Mouse (Mus musculus): ENCODE measurements at regions not wholly inside any gene's neighbourhood (a gene's known extent, or its start where the extent isn't known, plus 50 kb on each side); places are given as distances from the start of the nearest gene placed in this dataset.

DNA sequence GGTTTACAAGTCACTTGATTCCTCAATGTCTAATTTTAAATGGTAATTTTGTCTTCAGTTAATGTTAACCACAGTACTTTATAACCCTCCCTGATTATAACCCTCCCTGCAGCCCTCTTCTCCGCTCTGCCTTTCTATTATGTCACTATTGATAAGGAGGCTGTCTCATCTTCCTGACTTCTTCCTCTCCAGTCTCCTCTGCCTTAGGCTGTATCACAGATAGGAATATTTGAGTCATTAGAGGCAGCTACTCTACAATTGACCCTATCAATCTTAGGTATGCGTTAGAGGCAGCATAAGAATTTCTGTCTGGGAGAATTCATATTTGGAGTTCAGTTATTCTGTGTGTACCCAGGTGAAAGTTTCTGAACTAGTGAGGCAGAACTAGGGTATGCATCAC, 118.3 kb downstream of the Slc5a7 start:
- Histone ChIP-seq H3K4me1 (ENCODE audit: insufficient read depth, low read length) (no peaks in the 10 kb centered on the region), H3K27me3 (ENCODE audit: insufficient read depth, low read length) (no peaks in the 10 kb centered on the region), H3K4me3 (ENCODE audit: low read depth, low read length) (no peak overlapping the region), H3K9me3 (ENCODE audit: low read length) (no peaks in the 10 kb centered on the region), H3K27ac (ENCODE audit: low read depth, low read length) (no peak overlapping the region), H3K9ac (replicated peaks; ENCODE audit: low read length, poor library complexity, severe bottlenecking) (no peak overlapping the region), H3K4me2 (ENCODE audit: low read depth, low read length, poor library complexity, severe bottlenecking) (no peak overlapping the region), H3K36me3 (ENCODE audit: insufficient read depth, low read length) (no peaks in the 10 kb centered on the region)
- no peak for TF ChIP-seq CTCF (IDR thresholded peaks at IDR 0.05)
- DNase-seq (ENCODE audit: low spot score) (no peak), ATAC-seq (ENCODE audit: low FRiP score) (peak; percentile 56)
- 82% methylated on average over 2 of the region's 2 CpGs for WGBS

DNA sequence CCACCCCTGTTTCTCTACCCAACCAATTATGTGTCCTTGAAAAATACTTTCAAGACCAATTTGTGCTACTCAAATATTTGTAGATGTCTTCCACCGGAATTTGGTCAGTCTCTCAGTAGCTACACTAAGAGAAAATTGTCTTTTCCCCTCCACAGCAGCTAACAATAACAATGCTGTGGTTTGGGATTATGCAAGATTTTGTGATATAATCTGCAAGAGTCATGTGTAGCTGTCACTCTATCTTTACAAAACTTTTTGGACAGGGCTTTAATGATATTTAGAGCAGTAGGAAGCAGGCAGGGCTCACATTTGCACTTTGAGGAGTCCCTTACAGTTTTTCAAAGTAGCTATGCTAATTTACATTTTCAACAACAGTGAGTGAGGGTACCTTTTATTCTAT, 128.1 kb downstream of the Slc5a7 start:
- 79% methylated on average over 1 of the region's 1 CpGs for WGBS
- no peak overlapping the region for H3K27ac ChIP-seq (ENCODE audit: low read depth, low read length)
- ATAC-seq (ENCODE audit: low FRiP score) (no peak), DNase-seq (ENCODE audit: low spot score) (no peak)
- H3K27me3 ChIP-seq (ENCODE audit: insufficient read depth, low read length), result no peaks in the 10 kb centered on the region
- H3K36me3 ChIP-seq (ENCODE audit: insufficient read depth, low read length), result no peaks in the 10 kb centered on the region
- no peak overlapping the region for H3K4me3 ChIP-seq (ENCODE audit: low read depth, low read length)
- no peak overlapping the region for H3K9ac ChIP-seq (replicated peaks; ENCODE audit: low read length, poor library complexity, severe bottlenecking)
- no peaks in the 10 kb centered on the region for H3K4me1 ChIP-seq (ENCODE audit: insufficient read depth, low read length)
- no peak overlapping the region for H3K4me2 ChIP-seq (ENCODE audit: low read depth, low read length, poor library complexity, severe bottlenecking)
- no peak for TF ChIP-seq CTCF (IDR thresholded peaks at IDR 0.05)
- H3K9me3 ChIP-seq (ENCODE audit: low read length), result no peaks in the 10 kb centered on the region

DNA sequence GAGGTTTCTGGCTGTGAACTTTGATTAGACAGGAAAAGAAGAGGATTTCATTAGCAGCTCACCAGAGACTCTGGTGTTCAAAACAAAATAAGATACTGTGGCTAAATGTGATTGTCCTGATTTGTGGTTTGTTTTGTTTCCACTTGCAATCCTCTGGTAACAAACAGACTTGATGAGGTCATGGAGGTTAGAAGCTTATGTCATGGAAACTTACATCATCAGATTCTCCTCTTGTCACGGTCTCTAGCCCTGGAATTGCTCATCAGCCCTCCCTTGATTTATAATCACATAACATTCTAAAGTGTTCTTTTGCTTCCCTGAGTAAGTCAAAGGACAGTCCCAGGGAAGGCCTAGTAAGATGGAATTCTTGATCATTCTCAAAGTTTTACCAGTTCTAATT, 130.8 kb downstream of the Slc5a7 start:
- Histone ChIP-seq H3K4me2 (ENCODE audit: low read depth, low read length, poor library complexity, severe bottlenecking) (no peak overlapping the region), H3K36me3 (ENCODE audit: insufficient read depth, low read length) (no peaks in the 10 kb centered on the region), H3K4me1 (ENCODE audit: insufficient read depth, low read length) (no peaks in the 10 kb centered on the region), H3K9me3 (ENCODE audit: low read length) (no peaks in the 10 kb centered on the region), H3K9ac (replicated peaks; ENCODE audit: low read length, poor library complexity, severe bottlenecking) (no peak overlapping the region), H3K27ac (ENCODE audit: low read depth, low read length) (no peak overlapping the region), H3K27me3 (ENCODE audit: insufficient read depth, low read length) (no peaks in the 10 kb centered on the region), H3K4me3 (ENCODE audit: low read depth, low read length) (no peak overlapping the region)
- no peak for DNase-seq (ENCODE audit: low spot score)
- ATAC-seq (ENCODE audit: low FRiP score), result no peak
- WGBS, result 37% methylated on average over 1 of the region's 1 CpGs
- no peak for TF ChIP-seq CTCF (IDR thresholded peaks at IDR 0.05)

DNA sequence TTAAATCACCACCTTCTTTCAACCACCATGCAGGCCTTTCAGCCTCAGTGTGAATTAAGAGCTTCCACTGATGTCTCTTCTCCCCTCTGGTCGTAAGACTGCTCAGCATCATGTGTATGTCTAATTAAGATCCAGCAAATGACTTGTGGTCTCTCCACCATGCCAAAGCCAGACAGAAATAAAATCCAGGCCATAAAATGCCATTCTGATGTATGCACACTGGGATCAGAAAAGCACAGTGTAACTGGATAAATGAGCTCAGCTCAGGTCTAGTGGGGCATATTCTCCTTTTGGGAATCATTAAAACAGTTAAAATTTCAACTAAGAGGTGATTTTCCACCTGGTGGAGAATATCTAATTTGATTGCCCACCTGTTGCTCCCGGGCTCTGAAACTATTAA, 136.5 kb downstream of the Slc5a7 start:
- ATAC-seq (ENCODE audit: low FRiP score) (no peak), DNase-seq (ENCODE audit: low spot score) (no peak)
- Histone ChIP-seq H3K4me1 (ENCODE audit: insufficient read depth, low read length) (no peaks in the 10 kb centered on the region), H3K9me3 (ENCODE audit: low read length) (no peaks in the 10 kb centered on the region), H3K4me3 (ENCODE audit: low read depth, low read length) (no peak overlapping the region), H3K9ac (replicated peaks; ENCODE audit: low read length, poor library complexity, severe bottlenecking) (no peak overlapping the region), H3K27me3 (ENCODE audit: insufficient read depth, low read length) (no peaks in the 10 kb centered on the region), H3K36me3 (ENCODE audit: insufficient read depth, low read length) (no peaks in the 10 kb centered on the region), H3K27ac (ENCODE audit: low read depth, low read length) (no peak overlapping the region), H3K4me2 (ENCODE audit: low read depth, low read length, poor library complexity, severe bottlenecking) (no peak overlapping the region)
- TF ChIP-seq CTCF (IDR thresholded peaks at IDR 0.05), result no peak
- 86% methylated on average over 2 of the region's 2 CpGs for WGBS

DNA sequence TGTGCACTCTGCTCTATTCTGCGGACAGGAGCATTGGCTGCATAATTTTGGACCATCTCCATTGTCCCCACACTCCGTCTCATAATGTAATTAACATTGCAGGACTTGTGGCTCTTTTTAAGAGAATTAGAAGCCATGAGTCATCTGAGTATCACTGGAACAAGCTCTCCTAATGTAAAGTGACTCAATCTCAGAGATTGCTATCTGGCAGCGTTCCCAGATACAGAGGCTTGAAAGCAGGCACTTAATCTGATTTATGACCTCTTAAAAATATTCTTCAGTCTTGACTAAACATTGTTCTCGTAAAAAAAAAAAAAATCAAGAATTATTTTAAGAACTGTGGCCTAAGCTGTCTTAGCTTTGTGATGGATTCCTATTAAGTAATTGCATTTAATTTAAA, 140.1 kb downstream of the Slc5a7 start:
- TF ChIP-seq CTCF (IDR thresholded peaks at IDR 0.05), result no peak
- Histone ChIP-seq H3K9me3 (ENCODE audit: low read length) (no peaks in the 10 kb centered on the region), H3K27ac (ENCODE audit: low read depth, low read length) (no peak overlapping the region), H3K4me1 (ENCODE audit: insufficient read depth, low read length) (no peaks in the 10 kb centered on the region), H3K4me2 (ENCODE audit: low read depth, low read length, poor library complexity, severe bottlenecking) (no peak overlapping the region), H3K4me3 (ENCODE audit: low read depth, low read length) (no peak overlapping the region), H3K36me3 (ENCODE audit: insufficient read depth, low read length) (no peaks in the 10 kb centered on the region), H3K9ac (replicated peaks; ENCODE audit: low read length, poor library complexity, severe bottlenecking) (no peak overlapping the region), H3K27me3 (ENCODE audit: insufficient read depth, low read length) (no peaks in the 10 kb centered on the region)
- ATAC-seq (ENCODE audit: low FRiP score), result no peak
- DNase-seq (ENCODE audit: low spot score), result peak; percentile 38
- WGBS, result 65% methylated on average over 4 of the region's 4 CpGs

DNA sequence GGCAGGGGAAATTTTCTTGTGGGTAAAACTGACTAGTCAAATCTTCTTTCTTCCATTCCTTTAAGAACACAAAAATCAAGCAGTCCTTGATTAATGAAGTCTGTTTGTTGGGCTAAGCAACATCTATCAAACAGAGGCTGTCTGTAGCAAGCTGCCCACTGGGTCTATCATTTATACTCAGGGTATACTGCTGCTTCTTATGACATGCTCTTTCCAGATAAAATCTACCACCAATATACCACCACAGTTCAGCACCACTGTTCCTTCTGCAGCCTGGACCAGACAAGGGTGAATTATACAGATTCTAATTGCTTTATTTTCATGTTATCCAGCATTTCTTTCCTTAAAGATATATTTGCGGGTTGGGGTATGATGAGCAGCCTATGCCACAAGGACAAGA, 140.5 kb downstream of the Slc5a7 start:
- no peak for TF ChIP-seq CTCF (IDR thresholded peaks at IDR 0.05)
- Histone ChIP-seq H3K27ac (ENCODE audit: low read depth, low read length) (no peak overlapping the region), H3K9ac (replicated peaks; ENCODE audit: low read length, poor library complexity, severe bottlenecking) (no peak overlapping the region), H3K4me2 (ENCODE audit: low read depth, low read length, poor library complexity, severe bottlenecking) (no peak overlapping the region), H3K9me3 (ENCODE audit: low read length) (no peaks in the 10 kb centered on the region), H3K4me1 (ENCODE audit: insufficient read depth, low read length) (no peaks in the 10 kb centered on the region), H3K4me3 (ENCODE audit: low read depth, low read length) (no peak overlapping the region), H3K27me3 (ENCODE audit: insufficient read depth, low read length) (no peaks in the 10 kb centered on the region), H3K36me3 (ENCODE audit: insufficient read depth, low read length) (no peaks in the 10 kb centered on the region)
- no peak for ATAC-seq (ENCODE audit: low FRiP score)
- DNase-seq (ENCODE audit: low spot score), result no peak
- WGBS, result 97% methylated on average over 1 of the region's 1 CpGs

DNA sequence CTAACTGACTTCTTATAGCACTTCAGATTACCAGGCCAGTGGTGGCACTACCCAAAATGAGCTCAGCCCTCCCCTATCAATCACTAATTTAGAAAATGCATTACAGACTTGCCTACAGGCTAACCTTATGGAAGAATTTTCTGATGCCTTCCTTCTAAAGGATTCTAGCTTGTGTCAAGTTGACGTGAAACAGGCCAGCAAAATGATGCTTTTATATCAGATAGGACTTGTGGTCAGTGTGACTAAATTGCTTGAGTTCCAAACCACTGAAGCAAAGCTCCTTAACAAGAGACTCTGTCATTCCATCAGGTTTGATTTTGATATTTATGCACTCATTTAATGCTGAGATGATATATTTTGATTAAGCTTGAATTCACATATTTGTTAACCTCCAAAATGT, 143.0 kb downstream of the Slc5a7 start:
- H3K27ac ChIP-seq (ENCODE audit: low read depth, low read length), result no peak overlapping the region
- DNase-seq (ENCODE audit: low spot score), result no peak
- H3K9ac ChIP-seq (replicated peaks; ENCODE audit: low read length, poor library complexity, severe bottlenecking), result no peak overlapping the region
- no peaks in the 10 kb centered on the region for H3K27me3 ChIP-seq (ENCODE audit: insufficient read depth, low read length)
- H3K9me3 ChIP-seq (ENCODE audit: low read length), result no peaks in the 10 kb centered on the region
- no peak overlapping the region for H3K4me3 ChIP-seq (ENCODE audit: low read depth, low read length)
- no peak for TF ChIP-seq CTCF (IDR thresholded peaks at IDR 0.05)
- no peak for ATAC-seq (ENCODE audit: low FRiP score)
- H3K36me3 ChIP-seq (ENCODE audit: insufficient read depth, low read length), result no peaks in the 10 kb centered on the region
- WGBS, result 74% methylated on average over 1 of the region's 1 CpGs
- H3K4me2 ChIP-seq (ENCODE audit: low read depth, low read length, poor library complexity, severe bottlenecking), result no peak overlapping the region
- H3K4me1 ChIP-seq (ENCODE audit: insufficient read depth, low read length), result no peaks in the 10 kb centered on the region
